Mouse (Mus musculus) urinary bladder, postnatal 36 days (tissue): ENCODE measurements around the gene Gna14.
A peak's percentile ranks its signal among the peaks of the same experiment; 100 is the strongest.

Source experiments
- DNase-seq, 2 experiments: peaks; one replicate each; pipeline ENCODE4 v3.0.0; 2022; ENCODE audit warnings: low spot score in 2 of 2, mixed read lengths in 1 of 2

The Gna14 gene

GRCm38 (mm10) chr19:16435531-16436231 is at the start of gene Gna14:
TSS of gene Gna14 (plus strand) at chr19:16435762.
- DNase-seq, result peak; percentile 53 to 55

DNA sequence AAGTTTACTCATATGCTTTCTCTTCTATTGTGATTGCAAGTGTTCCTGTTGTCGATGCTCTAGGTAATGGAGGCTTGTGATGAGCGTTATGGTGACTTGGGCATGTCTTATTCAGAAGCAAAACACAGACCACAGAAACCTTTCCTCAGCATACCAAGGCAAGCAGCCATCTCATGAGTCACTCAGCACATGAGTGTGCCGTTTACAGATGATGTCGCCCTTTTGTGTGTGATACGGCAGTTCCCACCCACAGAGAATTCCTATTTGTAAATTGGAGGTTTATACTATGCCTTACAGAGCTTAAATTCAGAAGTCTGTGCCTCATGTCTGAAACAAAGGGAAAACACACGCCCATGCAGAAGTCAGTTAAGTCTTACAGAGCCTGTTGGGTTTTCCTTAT is 49.0 kb upstream of the Gna14 start:
- DNase-seq, result no peak

DNA sequence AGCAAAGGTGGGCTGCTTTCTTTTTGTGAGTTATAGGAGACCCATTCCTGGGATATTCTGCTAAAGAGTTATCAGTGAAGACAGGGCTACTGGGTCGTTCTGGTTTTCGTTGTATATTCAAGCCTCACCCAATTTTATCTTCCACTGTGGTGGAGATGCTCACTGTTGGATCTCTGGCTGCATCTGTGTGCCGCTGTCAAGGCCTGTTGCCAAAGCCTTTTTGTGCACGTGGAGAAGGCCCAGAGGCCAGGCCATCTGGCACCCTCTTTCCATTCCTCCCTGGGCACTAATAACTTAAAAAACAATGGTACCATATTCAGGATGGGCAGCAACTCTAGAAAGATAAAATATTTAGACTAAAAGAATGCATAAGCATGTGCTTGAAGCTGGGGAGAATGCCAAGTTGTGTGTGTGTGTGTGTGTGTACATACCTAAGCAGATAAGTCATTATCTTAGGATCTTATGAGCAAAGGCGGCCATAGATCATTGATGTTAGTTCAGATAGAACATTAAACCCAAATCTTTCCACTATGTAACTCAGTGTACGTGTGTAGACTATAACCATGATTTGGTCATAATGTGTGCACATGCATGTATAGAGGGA is 45.3 kb upstream of the Gna14 start:
- DNase-seq, result no peak

- DNase-seq, result no peak
These were observed 41.2 kb upstream of the Gna14 start for GRCm38 (mm10) chr19:16394381-16394780.

DNA sequence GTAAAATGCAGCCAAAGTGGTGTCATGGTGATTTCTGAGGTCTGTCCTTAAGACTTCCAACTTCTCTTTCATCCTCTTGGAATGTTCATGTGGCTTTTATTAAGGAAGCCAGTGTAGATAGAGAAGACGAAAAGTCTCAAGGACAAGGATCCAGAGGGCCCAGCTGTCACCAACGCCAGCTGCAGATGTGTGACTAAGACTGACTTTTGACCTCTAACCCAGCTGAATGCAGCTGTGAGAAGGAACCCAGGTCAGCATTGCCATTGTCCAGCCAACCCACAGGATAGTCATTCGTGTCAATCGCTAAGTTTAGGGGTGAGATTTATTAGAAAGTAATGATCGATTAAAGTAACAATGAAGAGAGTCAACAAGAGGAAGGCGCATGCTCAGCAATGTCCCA is 32.5 kb upstream of the Gna14 start:
- no peak for DNase-seq

DNA sequence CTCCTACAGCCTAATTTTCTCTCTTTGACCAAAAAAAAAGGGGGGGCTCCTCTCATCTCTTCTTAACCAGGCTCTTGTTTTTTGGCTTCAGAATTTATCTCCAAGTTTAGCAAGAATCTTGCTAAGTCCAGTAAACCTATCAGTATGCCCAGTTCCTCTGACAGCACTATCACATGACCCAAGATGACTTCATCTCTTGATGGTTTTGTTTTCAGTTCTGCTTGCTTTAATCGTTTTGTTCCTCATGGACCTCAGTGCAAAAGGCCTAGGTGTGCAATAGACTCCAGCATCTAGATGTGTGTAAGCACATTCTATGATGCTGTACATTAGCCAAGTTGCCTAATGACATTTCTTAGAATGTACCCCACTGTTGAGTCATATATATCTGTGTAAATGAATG is 27.8 kb upstream of the Gna14 start:
- no peak for DNase-seq

- no peak for DNase-seq
These were observed 24.3 kb upstream of the Gna14 start for GRCm38 (mm10) chr19:16411302-16411701.

DNA sequence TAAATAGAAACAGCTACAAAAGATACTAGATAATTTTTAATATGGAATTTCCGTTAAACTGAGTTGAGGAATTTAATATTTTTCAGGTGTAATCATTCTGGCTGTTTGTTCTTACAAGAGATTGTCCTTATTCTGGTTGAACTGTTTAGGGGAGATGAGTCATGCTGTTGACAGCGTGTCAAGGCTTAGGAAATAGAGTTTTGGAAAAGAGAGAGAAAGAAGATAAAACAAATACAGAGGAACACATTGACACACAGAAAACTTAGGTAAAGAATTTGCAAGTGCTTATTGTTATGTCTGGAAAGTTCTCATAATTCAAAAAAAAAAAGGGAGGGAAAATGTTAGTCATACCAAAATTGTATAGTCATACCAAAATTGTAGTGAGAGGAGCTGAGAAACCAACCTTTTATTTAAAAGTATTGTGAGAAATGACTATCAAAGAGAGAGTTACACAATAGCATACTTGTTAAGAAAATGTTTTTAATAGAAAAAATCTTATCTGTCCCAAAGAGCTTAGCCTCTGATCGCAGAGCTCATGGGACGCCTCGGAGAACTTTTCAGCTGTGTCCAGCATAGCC is 17.4 kb upstream of the Gna14 start:
- DNase-seq, result no peak

GRCm38 (mm10) chr19:16425596-16425995 is 10.0 kb upstream of the Gna14 start:
- DNase-seq, result no peak

GRCm38 (mm10) chr19:16431368-16431767 is 4.2 kb upstream of the Gna14 start:
- DNase-seq, result no peak

- DNase-seq, result no peak
These were observed 683 bp upstream of the Gna14 start for GRCm38 (mm10) chr19:16434879-16435278.

- DNase-seq, result no peak
These were observed 990 bp downstream of the Gna14 start for GRCm38 (mm10) chr19:16436335-16437169.

GRCm38 (mm10) chr19:16437170-16437483 is 1.6 kb downstream of the Gna14 start:
- no peak for DNase-seq

DNA sequence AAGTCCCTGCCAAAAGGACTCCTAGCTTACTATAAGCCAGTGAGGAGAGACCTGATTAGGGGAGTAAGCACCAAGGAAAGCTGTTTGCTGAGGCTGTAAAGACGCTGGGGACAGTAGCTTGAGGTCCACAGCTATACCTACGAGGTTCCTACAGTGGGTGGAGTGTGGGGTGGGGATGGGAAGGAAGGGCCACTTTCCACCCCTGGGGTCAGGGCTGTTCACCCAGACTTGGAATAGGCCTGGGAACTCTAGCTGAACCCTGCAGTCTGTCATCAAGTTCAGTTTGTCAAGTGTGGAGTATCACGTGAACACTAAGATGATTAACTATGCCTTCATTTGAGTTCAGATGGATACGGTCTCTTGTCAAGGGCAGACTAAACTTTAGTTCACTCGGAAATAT is 2.3 kb downstream of the Gna14 start:
- DNase-seq, result no peak

- DNase-seq, result no peak
These were observed 3.7 kb downstream of the Gna14 start for GRCm38 (mm10) chr19:16439278-16439677.

- no peak for DNase-seq
These were observed 4.3 kb downstream of the Gna14 start for GRCm38 (mm10) chr19:16439834-16440233.

DNA sequence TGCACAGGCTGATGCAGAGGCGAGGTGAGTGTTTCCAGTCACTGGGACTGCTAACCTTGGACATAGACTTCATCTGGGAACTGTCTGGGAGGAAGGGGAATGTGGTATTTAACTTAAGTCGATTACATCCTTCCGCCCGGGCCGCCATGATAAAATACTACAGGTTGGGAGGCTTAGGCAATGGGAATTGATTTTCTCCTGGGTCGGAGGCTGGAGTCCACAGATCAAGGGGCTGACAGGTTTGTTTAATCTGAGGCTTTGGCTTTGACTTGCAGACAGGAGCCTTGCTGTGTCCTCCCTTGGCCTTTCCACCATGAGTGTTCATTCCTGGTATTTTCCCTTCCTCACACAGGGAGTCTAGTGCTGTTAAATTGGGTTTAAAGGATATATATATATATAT is 5.8 kb downstream of the Gna14 start:
- no peak for DNase-seq

- DNase-seq, result no peak
These were observed 7.8 kb downstream of the Gna14 start for GRCm38 (mm10) chr19:16443335-16443734.

DNA sequence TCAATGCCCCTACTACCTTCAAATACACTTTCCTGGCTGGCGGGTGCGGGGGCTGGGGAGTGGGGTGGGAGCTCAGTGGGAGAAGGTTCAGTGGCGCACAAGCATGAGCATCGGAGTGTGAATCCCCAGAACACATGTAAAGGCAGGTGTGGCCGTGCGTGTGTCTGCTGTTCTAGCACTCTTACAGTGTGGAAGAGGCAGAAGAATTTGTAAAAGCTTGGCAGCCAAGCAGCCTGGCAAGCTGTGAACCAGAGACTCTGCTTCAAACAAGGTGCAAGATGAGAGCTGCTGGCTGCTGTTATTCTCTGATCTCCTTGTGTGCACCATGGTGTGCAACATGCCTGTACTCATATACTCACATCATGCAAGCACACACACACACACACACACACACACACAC is 11.1 kb downstream of the Gna14 start:
- no peak for DNase-seq

- peak in 1 of 2 experiments; percentile 21 for DNase-seq
These were observed 12.5 kb downstream of the Gna14 start for GRCm38 (mm10) chr19:16447832-16448621.

DNA sequence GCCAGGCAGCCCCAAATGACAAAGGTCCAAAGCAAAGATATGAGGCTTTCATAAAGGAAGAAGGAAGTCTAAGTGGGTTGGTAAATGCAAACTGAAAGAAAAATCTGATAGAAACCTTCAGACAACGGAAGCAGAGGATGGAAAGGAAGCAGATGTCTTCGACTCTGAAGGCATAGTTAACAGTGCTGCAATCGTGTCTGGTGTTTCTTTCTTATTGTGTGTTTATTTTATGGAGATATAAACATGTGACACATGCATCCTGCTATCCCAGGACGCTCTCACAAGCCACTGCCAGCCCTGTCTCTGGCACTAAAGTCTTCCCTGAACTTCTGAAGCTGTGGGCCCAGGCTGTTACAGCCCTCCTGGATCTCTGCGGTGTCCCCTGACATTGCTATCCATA is 13.2 kb downstream of the Gna14 start:
- DNase-seq, result no peak

GRCm38 (mm10) chr19:16450824-16451223 is 15.3 kb downstream of the Gna14 start:
- no peak for DNase-seq
